Mouse (Mus musculus) liver, adult 2 months (tissue): Measurements from ENCODE around the gene Fgd5. TPM values are rescaled to one million over a fixed set of nuclear protein-coding genes. Genes with fewer than 3 reads are reported as not detected.
"Not testable (repeated sequence)": the region's sequence is repeated elsewhere in the genome, so short reads cannot be mapped to it uniquely, and the experiment has no call there.

ENCODE experiments used
- DNase-seq: peaks from one replicate; pipeline ENCODE4 v3.0.0-alpha.2; 2011; ENCODE audit warnings: low read depth, low spot score; ENCODE audit errors: extremely low read depth
- H3K27ac ChIP-seq: fragments of 200-500 bp; replicated peaks from 2 replicates; pipeline ENCODE4 v1.5.1; 2012; ENCODE audit warnings: low read depth, mild to moderate bottlenecking, control low read depth, inconsistent platforms, low read length; ENCODE audit not compliant: insufficient read depth
- H3K27me3 ChIP-seq: fragments of 200-500 bp; 2 replicates; pipeline ENCODE4 v1.6.1; 2012; ENCODE audit warnings: mild to moderate bottlenecking, moderate library complexity, low read length, inconsistent platforms; ENCODE audit not compliant: control insufficient read depth, insufficient read depth
- H3K36me3 ChIP-seq: fragments of 200-500 bp; 2 replicates; pipeline ENCODE4 v1.6.1; 2012; ENCODE audit warnings: low read length, inconsistent platforms; ENCODE audit not compliant: control insufficient read depth, insufficient read depth
- H3K4me1 ChIP-seq: fragments of 200-500 bp; 2 replicates; pipeline ENCODE4 v1.6.1; 2011; ENCODE audit warnings: low read length; ENCODE audit not compliant: control insufficient read depth, insufficient read depth
- H3K4me3 ChIP-seq: fragments of 200-500 bp; 2 replicates; pipeline ENCODE4 v1.5.1; 2011; ENCODE audit warnings: low read depth, mild to moderate bottlenecking, control low read depth, low read length, moderate library complexity; ENCODE audit not compliant: insufficient read depth
- H3K79me2 ChIP-seq: fragments of 200-500 bp; 2 replicates; pipeline ENCODE4 v1.6.1; 2012; ENCODE audit warnings: inconsistent platforms, mild to moderate bottlenecking, low read length, moderate library complexity; ENCODE audit not compliant: control insufficient read depth, insufficient read depth
- H3K9ac ChIP-seq: fragments of 200-500 bp; 2 replicates; pipeline ENCODE4 v1.6.1; 2012; ENCODE audit warnings: low read depth, mild to moderate bottlenecking, control low read depth, inconsistent platforms, low read length
- CTCF ChIP-seq: fragments of 200-500 bp; IDR thresholded peaks from 2 replicates; pipeline ENCODE4 v1.5.1; 2011; ENCODE audit warnings: low read depth, low read length, control low read depth
- POLR2A ChIP-seq: fragments of 200-500 bp; IDR thresholded peaks from 2 replicates; pipeline ENCODE4 v1.6.1; 2011; ENCODE audit warnings: low read length, control low read depth; ENCODE audit not compliant: insufficient read depth; ENCODE audit errors: extremely low read depth
- WGBS: fragments of 180-500 bp; shearing (Covaris S2); methylation state at CpG from one replicate; pipeline ENCODE4 v1.1.7; 2018; 5-methylcytosine and 5-hydroxymethylcytosine counted together
- polyA plus RNA-seq: library from polyadenylated mRNA; depleted of rRNA; stranded (reverse); fragments of >200 nt; gene quantifications from 2 replicates; pipeline ENCODE4 v1.2.3, GENCODE M21; 2012; rRNA removed
- total RNA-seq: library from RNA; depleted of rRNA; stranded (reverse); fragments of >200 nt; gene quantifications from 2 replicates; pipeline ENCODE4 v1.2.3, GENCODE M21; 2014; rRNA removed

The Fgd5 gene
- total RNA-seq (4.7 and 6.4 TPM in 2 replicates), polyA plus RNA-seq (1.4 and 1.9 TPM in 2 replicates)

- H3K36me3 ChIP-seq = no peaks in the 10 kb centered on the region
- H3K4me3 ChIP-seq = peak within 1 kb of the TSS; percentile 83
- H3K27me3 ChIP-seq = no peaks in the 10 kb centered on the region
- H3K79me2 ChIP-seq = no peaks in the 10 kb centered on the region
- H3K4me1 ChIP-seq = 0 out of 2 replicates have a peak, but pooled peaks cover 4% of the 10 kb centered on the region
- H3K27ac ChIP-seq = peak within 1 kb of the TSS; percentile 84
- WGBS = 2% methylated on average over 60 of the region's 62 CpGs
- no peak for DNase-seq
- TF ChIP-seq POLR2A (no peak), CTCF (no peak)
- peak within 1 kb of the TSS; percentile 90 for H3K9ac ChIP-seq
Observed at GRCm38 (mm10) chr6:91978371-91979300, at the start of gene Fgd5. Gene Fgd5 (plus strand): TSS chr6:91978878.

GRCm38 (mm10) chr6:91931231-91931630, 47.4 kb upstream of the Fgd5 start:
- no peaks in the 10 kb centered on the region for H3K4me1 ChIP-seq
- WGBS = 72% methylated on average over 5 of the region's 5 CpGs
- H3K4me3 ChIP-seq = no peak overlapping the region
- no peaks in the 10 kb centered on the region for H3K36me3 ChIP-seq
- TF ChIP-seq POLR2A (no peak), CTCF (no peak)
- no peak overlapping the region for H3K27ac ChIP-seq
- H3K27me3 ChIP-seq = no peaks in the 10 kb centered on the region
- no peak overlapping the region for H3K9ac ChIP-seq
- DNase-seq = no peak
- no peaks in the 10 kb centered on the region for H3K79me2 ChIP-seq

GRCm38 (mm10) chr6:91938491-91938890, 40.2 kb upstream of the Fgd5 start:
- Histone ChIP-seq H3K27me3 (no peaks in the 10 kb centered on the region), H3K4me3 (no peak overlapping the region), H3K9ac (no peak overlapping the region), H3K79me2 (no peaks in the 10 kb centered on the region), H3K4me1 (no peaks in the 10 kb centered on the region), H3K27ac (no peak overlapping the region), H3K36me3 (no peaks in the 10 kb centered on the region)
- WGBS = 84% methylated on average over 4 of the region's 4 CpGs
- DNase-seq = no peak
- TF ChIP-seq CTCF (no peak), POLR2A (no peak)

GRCm38 (mm10) chr6:91948426-91948825, 30.3 kb upstream of the Fgd5 start:
- Histone ChIP-seq H3K4me1 (no peaks in the 10 kb centered on the region), H3K79me2 (no peaks in the 10 kb centered on the region), H3K27me3 (no peaks in the 10 kb centered on the region), H3K4me3 (no peak overlapping the region), H3K36me3 (no peaks in the 10 kb centered on the region), H3K27ac (no peak overlapping the region), H3K9ac (no peak overlapping the region)
- WGBS = 83% methylated on average over 2 of the region's 2 CpGs
- TF ChIP-seq POLR2A (no peak), CTCF (no peak)
- no peak for DNase-seq

- not testable (repeated sequence) for DNase-seq, H3K27ac ChIP-seq, H3K4me3 ChIP-seq, H3K4me1 ChIP-seq, H3K79me2 ChIP-seq, H3K36me3 ChIP-seq, H3K9ac ChIP-seq, H3K27me3 ChIP-seq
- 20% methylated on average over 3 of the region's 8 CpGs for WGBS
Observed at GRCm38 (mm10) chr6:91958015-91958414, 20.7 kb upstream of the Fgd5 start.

GRCm38 (mm10) chr6:91960028-91960811, 18.5 kb upstream of the Fgd5 start:
- H3K9ac ChIP-seq = peak overlapping the region; percentile 8; the same call in 1 of the 2 replicates
- peaks cover 4% of the 10 kb centered on the region; the same call in 1 of the 2 replicates for H3K27me3 ChIP-seq
- TF ChIP-seq POLR2A = no peak
- TF ChIP-seq CTCF = no peak
- H3K4me3 ChIP-seq = peak overlapping the region; percentile 1
- H3K27ac ChIP-seq = peak overlapping the region; percentile 38
- DNase-seq = peak; percentile 9
- H3K79me2 ChIP-seq = no peaks in the 10 kb centered on the region
- 52% methylated on average over 8 of the region's 8 CpGs for WGBS
- H3K4me1 ChIP-seq = peaks cover 3% of the 10 kb centered on the region
- H3K36me3 ChIP-seq = no peaks in the 10 kb centered on the region
